Mouse (Mus musculus): ENCODE data around the gene Zfhx3. TPM values are rescaled to one million over a fixed set of nuclear protein-coding genes. Genes with fewer than 3 reads are reported as not detected.

The Zfhx3 gene
- polyA plus RNA-seq, 1 experiment from 2014 or later, result 27.5 TPM

DNA sequence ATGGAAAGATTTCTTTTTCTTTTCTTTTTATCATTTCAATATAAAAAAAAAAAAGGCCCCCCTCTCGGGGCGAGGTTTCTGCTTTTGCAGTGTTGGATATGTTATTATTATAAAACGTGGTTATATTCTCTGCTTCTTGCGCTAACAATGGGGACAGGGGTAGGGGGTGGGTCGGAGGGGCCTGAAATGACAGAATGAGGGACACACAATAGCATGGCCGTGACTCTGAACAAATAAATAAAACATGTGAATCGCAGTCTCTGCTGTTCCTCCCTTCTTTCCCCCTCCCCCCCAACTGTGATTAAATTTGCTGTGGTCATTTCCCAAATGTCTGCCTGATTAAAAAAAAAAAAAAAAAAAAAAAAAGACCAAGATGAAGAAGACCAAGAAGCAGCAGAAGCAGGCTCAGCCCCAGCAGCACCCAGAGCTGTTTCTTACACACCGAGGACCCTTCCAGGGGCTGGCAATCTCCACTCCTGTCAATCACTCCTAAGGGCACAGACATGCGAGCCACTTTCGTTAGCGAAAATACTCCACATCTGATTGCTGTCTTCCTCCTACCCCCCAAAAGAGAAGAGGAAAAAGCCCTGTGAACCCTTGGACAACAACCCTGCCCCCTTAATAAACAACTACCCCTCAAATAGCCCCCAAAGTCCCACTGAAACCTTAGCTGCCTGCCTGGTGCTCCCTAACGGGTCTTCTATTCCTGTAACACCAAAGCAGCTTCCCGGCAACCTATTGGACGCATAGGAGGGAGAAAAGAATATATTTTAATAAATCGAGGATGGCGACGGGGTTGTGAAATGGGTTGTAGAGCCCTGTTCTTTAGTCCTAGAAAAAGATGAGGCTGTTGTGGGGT lies 302.4 kb downstream of the Zfhx3 start:
- no peak overlapping the region for H3K4me3 ChIP-seq (ENCODE audit: low read depth, low read length)
- peak overlapping the region; percentile 2; the same call in 1 of the 2 replicates for H3K4me2 ChIP-seq (ENCODE audit: low read depth, low read length)
- no peaks in the 10 kb centered on the region for H3K27me3 ChIP-seq (ENCODE audit: control insufficient read depth, insufficient read depth, low read length)
- peak; percentile 38 for DNase-seq (ENCODE audit: low spot score)
- H3K36me3 ChIP-seq (replicated peaks; ENCODE audit: control insufficient read depth, insufficient read depth, low read depth, low read length), result no peaks in the 10 kb centered on the region
- no peak for ATAC-seq (replicated peaks; ENCODE audit: insufficient number of reproducible peaks, low FRiP score, low TSS enrichment, low read depth)
- WGBS, result 40% methylated on average over 17 of the region's 17 CpGs
- H3K4me1 ChIP-seq (ENCODE audit: control insufficient read depth, insufficient read depth, low read length), result peaks cover 8% of the 10 kb centered on the region; the same call in 1 of the 2 replicates
- no peak overlapping the region for H3K27ac ChIP-seq (replicated peaks; ENCODE audit: low read depth, low read length)
- H3K9ac ChIP-seq (replicated peaks; ENCODE audit: low read length), result no peak overlapping the region
- H3K9me3 ChIP-seq (replicated peaks; ENCODE audit: control insufficient read depth, low read length), result no peaks in the 10 kb centered on the region

GRCm38 (mm10) chr8:108245575-108245974 lies 303.1 kb downstream of the Zfhx3 start:
- Histone ChIP-seq H3K4me1 (ENCODE audit: control insufficient read depth, insufficient read depth, low read length) (peaks cover 8% of the 10 kb centered on the region; the same call in 1 of the 2 replicates), H3K4me3 (ENCODE audit: low read depth, low read length) (no peak overlapping the region), H3K9ac (replicated peaks; ENCODE audit: low read length) (no peak overlapping the region), H3K27me3 (ENCODE audit: control insufficient read depth, insufficient read depth, low read length) (no peaks in the 10 kb centered on the region), H3K4me2 (ENCODE audit: low read depth, low read length) (no peak overlapping the region), H3K9me3 (replicated peaks; ENCODE audit: control insufficient read depth, low read length) (no peaks in the 10 kb centered on the region), H3K36me3 (replicated peaks; ENCODE audit: control insufficient read depth, insufficient read depth, low read depth, low read length) (no peaks in the 10 kb centered on the region), H3K27ac (replicated peaks; ENCODE audit: low read depth, low read length) (no peak overlapping the region)
- peak; percentile 17 for DNase-seq (ENCODE audit: low spot score)
- 61% methylated on average over 8 of the region's 8 CpGs for WGBS
- no peak for ATAC-seq (replicated peaks; ENCODE audit: insufficient number of reproducible peaks, low FRiP score, low TSS enrichment, low read depth)

DNA sequence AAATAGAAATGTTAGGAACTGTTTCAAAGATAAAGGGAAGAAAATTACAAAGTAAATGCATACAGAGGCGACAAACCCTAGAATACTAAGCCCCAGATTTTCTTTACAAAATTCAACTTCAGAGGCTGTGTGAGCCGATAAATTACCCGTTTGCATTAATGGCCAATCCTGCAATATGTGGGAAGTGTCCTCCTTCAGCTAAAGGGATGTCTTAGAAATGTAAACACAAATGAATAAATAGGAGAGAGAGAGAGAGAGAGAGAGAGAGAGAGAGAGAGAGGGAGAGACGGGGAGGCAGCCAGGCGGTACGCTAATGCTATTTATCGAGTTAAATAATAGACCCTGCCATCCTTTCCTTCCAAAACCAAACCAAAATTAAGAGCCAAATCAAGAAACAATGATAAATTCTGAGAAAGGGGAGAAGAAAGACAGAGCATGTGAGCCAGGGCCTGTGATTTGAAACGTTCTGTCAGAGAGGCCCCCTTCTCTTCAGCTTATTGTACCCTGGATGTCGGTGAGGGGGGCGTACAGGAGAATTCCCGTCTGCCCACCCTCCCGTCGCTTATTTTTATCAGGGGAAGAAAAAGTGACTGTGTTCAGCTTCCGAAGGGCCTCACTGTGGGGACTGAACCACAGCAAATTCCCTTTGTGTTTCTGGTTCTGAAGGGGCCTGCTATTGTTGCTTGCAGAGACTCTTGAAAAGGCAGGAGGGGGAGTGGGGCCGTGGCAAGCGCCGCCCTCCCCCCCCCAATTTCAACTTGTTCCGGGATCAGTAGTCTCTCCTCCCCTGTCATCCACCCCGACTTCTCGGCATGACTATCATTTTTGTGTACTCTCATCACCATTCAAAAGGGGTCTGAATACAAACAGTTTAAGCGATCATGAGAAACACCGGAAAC lies 303.8 kb downstream of the Zfhx3 start:
- no peaks in the 10 kb centered on the region for H3K27me3 ChIP-seq (ENCODE audit: control insufficient read depth, insufficient read depth, low read length)
- no peak overlapping the region for H3K27ac ChIP-seq (replicated peaks; ENCODE audit: low read depth, low read length)
- 47% methylated on average over 22 of the region's 22 CpGs for WGBS
- H3K4me2 ChIP-seq (ENCODE audit: low read depth, low read length), result no peak overlapping the region
- H3K4me3 ChIP-seq (ENCODE audit: low read depth, low read length), result no peak overlapping the region
- H3K4me1 ChIP-seq (ENCODE audit: control insufficient read depth, insufficient read depth, low read length), result peaks cover 6% of the 10 kb centered on the region; the same call in 1 of the 2 replicates
- ATAC-seq (replicated peaks; ENCODE audit: insufficient number of reproducible peaks, low FRiP score, low TSS enrichment, low read depth) (0 out of 2 replicates have a peak, but pooled peaks have one; percentile 45), DNase-seq (ENCODE audit: low spot score) (peak; percentile 17)
- 0 out of 2 replicates have a peak overlapping the region, but pooled peaks have one; percentile 10 for H3K9ac ChIP-seq (replicated peaks; ENCODE audit: low read length)
- H3K9me3 ChIP-seq (replicated peaks; ENCODE audit: control insufficient read depth, low read length), result no peaks in the 10 kb centered on the region
- H3K36me3 ChIP-seq (replicated peaks; ENCODE audit: control insufficient read depth, insufficient read depth, low read depth, low read length), result no peaks in the 10 kb centered on the region

GRCm38 (mm10) chr8:108246934-108247417 lies 304.5 kb downstream of the Zfhx3 start:
- Histone ChIP-seq H3K27ac (replicated peaks; ENCODE audit: low read depth, low read length) (no peak overlapping the region), H3K9ac (replicated peaks; ENCODE audit: low read length) (no peak overlapping the region), H3K9me3 (replicated peaks; ENCODE audit: control insufficient read depth, low read length) (no peaks in the 10 kb centered on the region), H3K4me2 (ENCODE audit: low read depth, low read length) (no peak overlapping the region), H3K27me3 (ENCODE audit: control insufficient read depth, insufficient read depth, low read length) (no peaks in the 10 kb centered on the region), H3K36me3 (replicated peaks; ENCODE audit: control insufficient read depth, insufficient read depth, low read depth, low read length) (no peaks in the 10 kb centered on the region), H3K4me3 (ENCODE audit: low read depth, low read length) (no peak overlapping the region), H3K4me1 (ENCODE audit: control insufficient read depth, insufficient read depth, low read length) (peaks cover 3% of the 10 kb centered on the region; the same call in 1 of the 2 replicates)
- ATAC-seq (replicated peaks; ENCODE audit: insufficient number of reproducible peaks, low FRiP score, low TSS enrichment, low read depth) (no peak), DNase-seq (ENCODE audit: low spot score) (no peak)
- 46% methylated on average over 7 of the region's 7 CpGs for WGBS

- no peaks in the 10 kb centered on the region for H3K27me3 ChIP-seq (ENCODE audit: control insufficient read depth, insufficient read depth, low read length)
- ATAC-seq (replicated peaks; ENCODE audit: insufficient number of reproducible peaks, low FRiP score, low TSS enrichment, low read depth) (no peak), DNase-seq (ENCODE audit: low spot score) (no peak)
- no peaks in the 10 kb centered on the region for H3K9me3 ChIP-seq (replicated peaks; ENCODE audit: control insufficient read depth, low read length)
- no peak overlapping the region for H3K9ac ChIP-seq (replicated peaks; ENCODE audit: low read length)
- no peak overlapping the region for H3K4me2 ChIP-seq (ENCODE audit: low read depth, low read length)
- WGBS, result 50% methylated on average over 11 of the region's 11 CpGs
- H3K4me3 ChIP-seq (ENCODE audit: low read depth, low read length), result no peak overlapping the region
- H3K4me1 ChIP-seq (ENCODE audit: control insufficient read depth, insufficient read depth, low read length), result no peaks in the 10 kb centered on the region
- H3K36me3 ChIP-seq (replicated peaks; ENCODE audit: control insufficient read depth, insufficient read depth, low read depth, low read length), result no peaks in the 10 kb centered on the region
- no peak overlapping the region for H3K27ac ChIP-seq (replicated peaks; ENCODE audit: low read depth, low read length)
Observed at GRCm38 (mm10) chr8:108264593-108265160, 322.2 kb downstream of the Zfhx3 start.

DNA sequence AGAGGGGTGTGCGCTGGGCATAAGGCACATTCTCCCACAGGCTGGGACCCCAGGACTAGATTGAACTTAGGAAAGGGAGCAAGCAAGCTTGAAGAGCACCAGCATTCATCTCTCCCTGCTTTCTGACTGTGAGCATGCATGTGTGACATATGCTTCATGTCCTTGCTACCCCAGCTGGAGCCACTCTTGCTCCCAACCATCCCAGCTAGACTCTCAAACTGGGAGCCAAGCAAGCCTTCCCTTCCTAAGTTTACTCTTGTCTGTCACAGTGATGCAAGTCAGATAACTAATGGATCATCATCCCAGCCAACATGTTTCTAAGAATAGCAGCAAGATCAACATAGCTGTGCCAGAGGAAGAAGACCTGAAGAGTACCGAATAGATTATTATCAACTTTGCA lies 335.5 kb downstream of the Zfhx3 start:
- no peak for DNase-seq (ENCODE audit: low spot score)
- Histone ChIP-seq H3K4me1 (ENCODE audit: control insufficient read depth, insufficient read depth, low read length) (no peaks in the 10 kb centered on the region), H3K36me3 (replicated peaks; ENCODE audit: control insufficient read depth, insufficient read depth, low read depth, low read length) (no peaks in the 10 kb centered on the region), H3K9me3 (replicated peaks; ENCODE audit: control insufficient read depth, low read length) (no peaks in the 10 kb centered on the region), H3K27me3 (ENCODE audit: control insufficient read depth, insufficient read depth, low read length) (no peaks in the 10 kb centered on the region), H3K4me2 (ENCODE audit: low read depth, low read length) (no peak overlapping the region), H3K27ac (replicated peaks; ENCODE audit: low read depth, low read length) (no peak overlapping the region), H3K9ac (replicated peaks; ENCODE audit: low read length) (no peak overlapping the region), H3K4me3 (ENCODE audit: low read depth, low read length) (no peak overlapping the region)
- 94% methylated on average over 2 of the region's 2 CpGs for WGBS
- ATAC-seq (replicated peaks; ENCODE audit: insufficient number of reproducible peaks, low FRiP score, low TSS enrichment, low read depth), result no peak

DNA sequence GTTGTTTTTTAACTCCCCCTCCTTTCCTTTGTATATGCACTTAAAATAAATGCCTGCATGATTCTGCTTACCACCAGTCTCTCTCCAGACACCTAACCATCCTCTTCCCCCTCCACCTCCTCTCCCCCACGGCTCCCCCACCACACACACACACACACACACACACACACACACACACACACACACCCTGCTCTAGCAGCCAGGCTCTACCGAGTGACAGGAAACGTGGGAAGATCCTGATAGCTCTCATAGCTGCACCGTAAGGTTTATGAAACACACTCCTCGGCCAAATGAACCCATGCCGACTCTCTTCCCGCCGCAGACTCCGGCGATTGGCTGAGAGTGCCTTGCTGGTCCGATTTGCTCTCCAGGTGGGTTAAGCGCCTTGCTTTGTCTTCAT lies 339.5 kb downstream of the Zfhx3 start:
- DNase-seq (ENCODE audit: low spot score) (no peak), ATAC-seq (replicated peaks; ENCODE audit: insufficient number of reproducible peaks, low FRiP score, low TSS enrichment, low read depth) (no peak)
- no peak overlapping the region for H3K27ac ChIP-seq (replicated peaks; ENCODE audit: low read depth, low read length)
- H3K9ac ChIP-seq (replicated peaks; ENCODE audit: low read length), result no peak overlapping the region
- no peak overlapping the region for H3K4me2 ChIP-seq (ENCODE audit: low read depth, low read length)
- no peaks in the 10 kb centered on the region for H3K9me3 ChIP-seq (replicated peaks; ENCODE audit: control insufficient read depth, low read length)
- no peaks in the 10 kb centered on the region for H3K27me3 ChIP-seq (ENCODE audit: control insufficient read depth, insufficient read depth, low read length)
- H3K36me3 ChIP-seq (replicated peaks; ENCODE audit: control insufficient read depth, insufficient read depth, low read depth, low read length), result no peaks in the 10 kb centered on the region
- 76% methylated on average over 12 of the region's 12 CpGs for WGBS
- no peak overlapping the region for H3K4me3 ChIP-seq (ENCODE audit: low read depth, low read length)
- H3K4me1 ChIP-seq (ENCODE audit: control insufficient read depth, insufficient read depth, low read length), result no peaks in the 10 kb centered on the region

All from embryonic facial prominence, embryonic 11.5 days (tissue).